In genomic region chr6:50362196-50362595, GRCm38 (mm10) we compare ENCODE assay signal across 19 mouse cellular contexts.
DNase-seq lines count a peak whose midpoint lies in the region; ATAC-seq and TF ChIP-seq lines count a peak whose summit lies in the region.
"Had no signal": no experiment of that assay in that cellular context is flagged by ENCODE, and none has a peak within 500 bp of the region (broad histone marks: within the 10 kb centered on the region; RNA-seq: fewer than 3 reads in every experiment).

No protein-coding gene starts in this region.

- no peak overlapping the region for H3K27ac ChIP-seq in forebrain, embryonic 16.5 days (ENCODE audit: low read length)
- H3K27ac ChIP-seq in forebrain, embryonic 13.5 days, result no peak overlapping the region
- peak overlapping the region; percentile 29 for H3K27ac ChIP-seq in left cerebral cortex, adult 2 months
- H3K27ac ChIP-seq: embryonic facial prominence, embryonic 12.5 days; hindbrain, embryonic 10.5 days; hindbrain, embryonic 14.5 days; intestine, embryonic 15.5 days had no signal

- no peaks in the 10 kb centered on the region for H3K9me3 ChIP-seq in forebrain, embryonic 16.5 days (ENCODE audit: control insufficient read depth, low read length)
- H3K9me3 ChIP-seq in forebrain, embryonic 13.5 days (replicated peaks), result no peaks in the 10 kb centered on the region
- H3K9me3 ChIP-seq: embryonic facial prominence, embryonic 12.5 days; heart, embryonic 12.5 days; hindbrain, embryonic 10.5 days; intestine, embryonic 15.5 days had no signal

- H3K9ac ChIP-seq in forebrain, embryonic 16.5 days (replicated peaks; ENCODE audit: low read depth, low read length), result no peak overlapping the region
- no peak overlapping the region for H3K9ac ChIP-seq in forebrain, embryonic 13.5 days
- H3K9ac ChIP-seq: embryonic facial prominence, embryonic 12.5 days; heart, embryonic 12.5 days; hindbrain, embryonic 14.5 days; intestine, embryonic 15.5 days had no signal

- TF ChIP-seq POLR2A in brain, embryonic 14.5 days (IDR thresholded peaks at IDR 0.05; ENCODE audit: borderline replicate concordance, extremely low read depth, insufficient read depth, insufficient read length, poor library complexity, severe bottlenecking), result no peak

- 63% methylated on average over 9 of the region's 9 CpGs for WGBS in forebrain, embryonic 16.5 days
- 85% methylated on average over 9 of the region's 9 CpGs for WGBS in forebrain, embryonic 13.5 days

- intact Hi-C loops in left cerebral cortex, adult 2 months (cut with DNase I), result no loop called here
- intact Hi-C loops in left cerebral cortex, postnatal 36 days (cut with DNase I), result no loop called here

- no peaks in the 10 kb centered on the region for H3K27me3 ChIP-seq in forebrain, embryonic 16.5 days (replicated peaks; ENCODE audit: control insufficient read depth, insufficient read depth, low read length)
- H3K27me3 ChIP-seq in forebrain, embryonic 13.5 days, result no peaks in the 10 kb centered on the region
- H3K27me3 ChIP-seq: embryonic facial prominence, embryonic 12.5 days; intestine, embryonic 15.5 days had no signal

- no peak for DNase-seq in left cerebral cortex, adult 2 months (ENCODE audit: extremely low spot score in 1 of 2, low spot score in 2 of 2)
- no peak for DNase-seq in left cerebral cortex, postnatal 36 days (ENCODE audit: low spot score in 2 of 2)
- peak; percentile 51 for DNase-seq in brain, adult 2 months (ENCODE audit: low read depth, low spot score)
- peak; percentile 52 for DNase-seq in brain, embryonic 14.5 days (ENCODE audit: low read depth)
- DNase-seq in urinary bladder, adult 18-20 months (ENCODE audit: low spot score in 2 of 2), result no peak
- DNase-seq: adrenal gland, adult 8-10 months; cerebellum, adult 11 months; cerebellum, adult 8-10 months; cerebellum, postnatal 14 days; embryo, embryonic 11 days; gastrocnemius, postnatal 25 days; kidney, adult 18-20 months had no signal

- no peaks in the 10 kb centered on the region for H3K36me3 ChIP-seq in forebrain, embryonic 16.5 days (ENCODE audit: control insufficient read depth, insufficient read depth)
- H3K36me3 ChIP-seq in forebrain, embryonic 13.5 days (ENCODE audit: poor library complexity, severe bottlenecking), result no peaks in the 10 kb centered on the region
- H3K36me3 ChIP-seq: embryonic facial prominence, embryonic 12.5 days; heart, embryonic 12.5 days; hindbrain, embryonic 10.5 days; intestine, embryonic 15.5 days had no signal

- ATAC-seq in forebrain, embryonic 16.5 days, result 0 out of 2 replicates have a peak, but pooled peaks have one; percentile 20
- no peak for ATAC-seq in forebrain, embryonic 13.5 days
- ATAC-seq: intestine, embryonic 15.5 days had no signal

- no peak for TF ChIP-seq CTCF in left cerebral cortex, adult 2 months (IDR thresholded peaks at IDR 0.05)
- TF ChIP-seq CTCF in brain, embryonic 14.5 days (IDR thresholded peaks at IDR 0.05; ENCODE audit: borderline replicate concordance, extremely low read depth, insufficient read depth, insufficient read length), result no peak

- H3K4me1 ChIP-seq in forebrain, embryonic 16.5 days (replicated peaks; ENCODE audit: control insufficient read depth, insufficient read depth, low read length), result peaks cover 16% of the 10 kb centered on the region
- peaks cover 16% of the 10 kb centered on the region for H3K4me1 ChIP-seq in forebrain, embryonic 13.5 days

- H3K4me2 ChIP-seq in forebrain, embryonic 16.5 days (ENCODE audit: low read length), result no peak overlapping the region
- H3K4me2 ChIP-seq in forebrain, embryonic 13.5 days, result no peak overlapping the region
- H3K4me2 ChIP-seq: embryonic facial prominence, embryonic 12.5 days; heart, embryonic 12.5 days; hindbrain, embryonic 14.5 days; intestine, embryonic 15.5 days had no signal

- no peak overlapping the region for H3K4me3 ChIP-seq in forebrain, embryonic 16.5 days (replicated peaks; ENCODE audit: low read length)
- no peak overlapping the region for H3K4me3 ChIP-seq in forebrain, embryonic 13.5 days
- H3K4me3 ChIP-seq in left cerebral cortex, adult 2 months, result no peak overlapping the region
- H3K4me3 ChIP-seq: embryonic facial prominence, embryonic 12.5 days; heart, embryonic 12.5 days; hindbrain, embryonic 10.5 days; intestine, embryonic 15.5 days had no signal

Comparison
In these comparisons a context has a peak if more than half of its experiments do, and no peak if none do; other contexts are left out.
1. DNase-seq: peak in brain, adult 2 months (single experiment) and brain, embryonic 14.5 days (single experiment); none in left cerebral cortex, adult 2 months (0 of 2), left cerebral cortex, postnatal 36 days (0 of 2) and urinary bladder, adult 18-20 months (0 of 2).